ENCODE assay signal across 8 mouse cellular contexts in genomic region chr15:80065414-80065813, GRCm38 (mm10). TPM values are rescaled to one million over a fixed set of nuclear protein-coding genes. Genes with fewer than 3 reads are reported as not detected.
DNase-seq lines count a peak whose midpoint lies in the region; ATAC-seq and TF ChIP-seq lines count a peak whose summit lies in the region.

No protein-coding gene starts in this region.

- no peak overlapping the region for H3K9ac ChIP-seq in lung, embryonic 14.5 days

- H3K36me3 ChIP-seq in C2C12 (ENCODE audit: control insufficient read depth, insufficient read depth), result no peaks in the 10 kb centered on the region
- no peaks in the 10 kb centered on the region for H3K36me3 ChIP-seq in lung, embryonic 14.5 days (ENCODE audit: insufficient read depth)

- no peaks in the 10 kb centered on the region for H3K9me3 ChIP-seq in lung, embryonic 14.5 days (ENCODE audit: low read depth, low read length)

- no peak overlapping the region for H3K27ac ChIP-seq in lung, embryonic 14.5 days (ENCODE audit: low read depth)

- DNase-seq in heart, postnatal 4 days, result peak; percentile 65
- no peak for DNase-seq in heart, adult 8-10 months (ENCODE audit: low spot score)
- DNase-seq in adrenal gland, postnatal 25 days, result peak; percentile 72
- DNase-seq in lung, embryonic 14.5 days, result peak; percentile 70
- no peak for DNase-seq in layer of hippocampus, postnatal 10 days (ENCODE audit: low spot score in 2 of 2)
- DNase-seq in frontal cortex, adult 2 months (ENCODE audit: extremely low spot score in 1 of 2, low spot score in 1 of 2), result no peak

- TF ChIP-seq CTCF in C2C12 (IDR thresholded peaks at IDR 0.05; ENCODE audit: control insufficient read depth, insufficient read depth, insufficient read length), result peak; percentile 31
- TF ChIP-seq CTCF in lung, embryonic 14.5 days (IDR thresholded peaks at IDR 0.05; ENCODE audit: low read depth), result peak; percentile 69

- no peaks in the 10 kb centered on the region for H3K4me1 ChIP-seq in lung, embryonic 14.5 days (ENCODE audit: insufficient read depth)

- H3K27me3 ChIP-seq in C2C12 (ENCODE audit: control insufficient read depth, insufficient read depth, insufficient read length), result no peaks in the 10 kb centered on the region
- no peaks in the 10 kb centered on the region for H3K27me3 ChIP-seq in lung, embryonic 14.5 days (ENCODE audit: insufficient read depth, low read length)

- no peak overlapping the region for H3K4me2 ChIP-seq in lung, embryonic 14.5 days

- no peaks in the 10 kb centered on the region for H3K79me3 ChIP-seq in C2C12 (ENCODE audit: low read depth)

- no peak overlapping the region for H3K4me3 ChIP-seq in C2C12 (ENCODE audit: insufficient read depth, poor library complexity, severe bottlenecking)
- no peak overlapping the region for H3K4me3 ChIP-seq in lung, embryonic 14.5 days (ENCODE audit: low read depth, low read length)

- 10% methylated on average over 13 of the region's 13 CpGs for WGBS in lung, embryonic 14.5 days

- no peak overlapping the region for H3ac ChIP-seq in C2C12 (ENCODE audit: control insufficient read depth, insufficient read length, low read depth)

- no peak for ATAC-seq in lung, embryonic 14.5 days (ENCODE audit: insufficient read depth)
- ATAC-seq in activated CD4-positive, CD25-positive, alpha-beta regulatory T cell, adult 4 months, result no peak

- H3K79me2 ChIP-seq in C2C12 (ENCODE audit: control insufficient read depth, insufficient read depth), result no peaks in the 10 kb centered on the region

TF ChIP-seq in C2C12, 6 proteins besides CTCF, POLR2A, EP300 and RAD21:
- TF ChIP-seq MYOG (IDR thresholded peaks at IDR 0.05; ENCODE audit: control insufficient read depth, extremely low read depth, insufficient read length), result no peak
- no peak for TF ChIP-seq FOSL1 (IDR thresholded peaks at IDR 0.05; ENCODE audit: insufficient read depth, low read length, poor library complexity, severe bottlenecking)
- no peak for TF ChIP-seq MYOD1 (IDR thresholded peaks at IDR 0.05; ENCODE audit: control insufficient read depth, insufficient read length, low read depth)
- no peak for TF ChIP-seq CEBPB (IDR thresholded peaks at IDR 0.05; ENCODE audit: low read depth)
- no peak for TF ChIP-seq MAX (IDR thresholded peaks at IDR 0.05)
- no peak for TF ChIP-seq USF1 (IDR thresholded peaks at IDR 0.05; ENCODE audit: low read depth)

RNA-seq across cellular contexts. Expression of gene Syngr1, which starts 25.7 kb away (rescaled TPM):
- total RNA-seq in heart, postnatal 4 days (2021), result 10 to 100 TPM; 73.4 to 86.0 TPM
- 100 to 1,000 TPM in 2 of 4 experiments, 10 to 100 TPM in 2; 91.7 to 111 (median 98.9) TPM for total RNA-seq in heart, adult 8-10 months (2022)
- polyA plus RNA-seq in C2C12 (2012; fragmentation: generic; extraction: Trizol), result 7.9 TPM
- 22.2 and 27.6 TPM in 2 replicates for total RNA-seq in adrenal gland, postnatal 25 days (2021)
- polyA plus RNA-seq in lung, embryonic 14.5 days (2014; fragmentation: Nextera tagmentation; extraction: Ambion mirVana), result 14.7 and 14.9 TPM in 2 replicates
- polyA plus RNA-seq in activated CD4-positive, CD25-positive, alpha-beta regulatory T cell, adult 4 months (2017; shearing (Covaris generic)), result 1 to 10 TPM in 1 of 2 experiments, not detected in 1; 1.4 TPM
- 100 to 1,000 TPM; 362 to 374 TPM for total RNA-seq in layer of hippocampus, postnatal 10 days (2021)
- 288 and 302 TPM in 2 replicates for polyA plus RNA-seq in frontal cortex, adult 2 months (2012; rRNA removed)

RNA-seq across cellular contexts. Expression of gene Rpl3, which starts 26.3 kb away (rescaled TPM):
- 100 to 1,000 TPM; 591 to 607 TPM for total RNA-seq in heart, postnatal 4 days (2021)
- 100 to 1,000 TPM; 125 to 157 (median 135) TPM for total RNA-seq in heart, adult 8-10 months (2022)
- 1,181 TPM for polyA plus RNA-seq in C2C12 (2012; fragmentation: generic; extraction: Trizol)
- 485 and 642 TPM in 2 replicates for total RNA-seq in adrenal gland, postnatal 25 days (2021)
- polyA plus RNA-seq in lung, embryonic 14.5 days (2014; fragmentation: Nextera tagmentation; extraction: Ambion mirVana), result 1,315 and 1,365 TPM in 2 replicates
- polyA plus RNA-seq in activated CD4-positive, CD25-positive, alpha-beta regulatory T cell, adult 4 months (2017; shearing (Covaris generic)), result 1,000 to 10,000 TPM; 4,172 to 4,641 TPM
- 100 to 1,000 TPM; 535 to 605 TPM for total RNA-seq in layer of hippocampus, postnatal 10 days (2021)
- 629 and 778 TPM in 2 replicates for polyA plus RNA-seq in frontal cortex, adult 2 months (2012; rRNA removed)

RNA-seq across cellular contexts. Expression of gene Pdgfb, which starts 50.6 kb away (rescaled TPM):
- 10 to 100 TPM; 46.4 to 50.7 TPM for total RNA-seq in heart, postnatal 4 days (2021)
- 10 to 100 TPM; 20.2 to 34.2 (median 28.5) TPM for total RNA-seq in heart, adult 8-10 months (2022)
- polyA plus RNA-seq in C2C12 (2012; fragmentation: generic; extraction: Trizol), result 27.2 TPM
- total RNA-seq in adrenal gland, postnatal 25 days (2021), result 48.1 and 48.6 TPM in 2 replicates
- polyA plus RNA-seq in lung, embryonic 14.5 days (2014; fragmentation: Nextera tagmentation; extraction: Ambion mirVana), result 11.6 and 13.0 TPM in 2 replicates
- polyA plus RNA-seq in activated CD4-positive, CD25-positive, alpha-beta regulatory T cell, adult 4 months (2017; shearing (Covaris generic)), result 1 to 10 TPM in 1 of 2 experiments, under 1 TPM in 1; 0.68 to 1.1 TPM
- total RNA-seq in layer of hippocampus, postnatal 10 days (2021), result 10 to 100 TPM; 51.3 to 51.6 TPM
- 30.7 and 32.4 TPM in 2 replicates for polyA plus RNA-seq in frontal cortex, adult 2 months (2012; rRNA removed)

Comparison
In these comparisons a context has a peak if more than half of its experiments do, and no peak if none do; other contexts are left out.
1. DNase-seq: peak in heart, postnatal 4 days (single experiment), adrenal gland, postnatal 25 days (single experiment) and lung, embryonic 14.5 days (single experiment); none in heart, adult 8-10 months (single experiment), layer of hippocampus, postnatal 10 days (0 of 2) and frontal cortex, adult 2 months (0 of 2).